Mouse (Mus musculus) stomach, postnatal 0 days (tissue): ENCODE results near the gene Ampd2. TPM values are rescaled to one million over a fixed set of nuclear protein-coding genes. Genes with fewer than 3 reads are reported as not detected.
A peak's percentile ranks its signal among the peaks of the same experiment; 100 is the strongest.

Experiments
- ATAC-seq: fragments of 200-750 bp; cut with Nextera tagmentation; 2 replicates; pipeline ENCODE4 v1.8.0; 2017; ENCODE audit not compliant: low FRiP score, low TSS enrichment
- DNase-seq: peaks from one replicate; pipeline ENCODE4 v3.0.0-alpha.2; 2016; ENCODE audit warnings: low spot score
- H3K27ac ChIP-seq: fragments of 300-500 bp; sonication (generic); replicated peaks from 2 replicates; pipeline ENCODE4 v1.5.1; 2014; ENCODE audit warnings: mild to moderate bottlenecking, control low read depth
- H3K27me3 ChIP-seq: fragments of 300-500 bp; sonication (generic); 2 replicates; pipeline ENCODE4 v1.6.1; 2014; ENCODE audit warnings: low read length; ENCODE audit not compliant: control insufficient read depth, insufficient read depth
- H3K36me3 ChIP-seq: fragments of 300-500 bp; sonication (generic); 2 replicates; pipeline ENCODE4 v1.6.1; 2014; ENCODE audit warnings: low read length, mixed read lengths; ENCODE audit not compliant: control insufficient read depth, insufficient read depth
- H3K4me1 ChIP-seq: fragments of 300-500 bp; sonication (generic); replicated peaks from 2 replicates; pipeline ENCODE4 v1.6.1; 2014; ENCODE audit warnings: antibody characterized with exemption; ENCODE audit not compliant: control insufficient read depth, insufficient read depth
- H3K4me2 ChIP-seq: fragments of 300-500 bp; sonication (generic); replicated peaks from 2 replicates; pipeline ENCODE4 v1.6.1; 2014; ENCODE audit warnings: low read depth, mild to moderate bottlenecking, control low read depth, moderate library complexity
- H3K4me3 ChIP-seq: fragments of 300-500 bp; sonication (generic); 2 replicates; pipeline ENCODE4 v1.5.1; 2014; ENCODE audit warnings: low read depth, low read length, control low read depth
- H3K9ac ChIP-seq: fragments of 300-500 bp; sonication (generic); 2 replicates; pipeline ENCODE4 v1.6.1; 2014; ENCODE audit warnings: mild to moderate bottlenecking, low read length, control low read depth, mixed read lengths
- H3K9me3 ChIP-seq: fragments of 300-500 bp; sonication (generic); 2 replicates; pipeline ENCODE4 v1.6.1; 2016; ENCODE audit warnings: low read length; ENCODE audit not compliant: control insufficient read depth
- CTCF ChIP-seq: IDR thresholded peaks from 2 replicates; pipeline ENCODE4 v1.5.1; 2016; ENCODE audit warnings: antibody characterized with exemption, low read depth, mild to moderate bottlenecking, moderate library complexity
- EP300 ChIP-seq: optimal IDR thresholded peaks from 2 replicates; pipeline ENCODE3; 2016; ENCODE audit warnings: antibody characterized with exemption
- WGBS: fragments of 180-500 bp; shearing (Covaris S2); extraction: QIAGEN DNeasy Blood & Tissue Kit; methylation state at CpG from one replicate; pipeline ENCODE4 v1.1.7; 2014; 5-methylcytosine and 5-hydroxymethylcytosine counted together
- polyA plus RNA-seq: library from polyadenylated mRNA; unstranded; fragments of >200 nt; fragmentation: Nextera tagmentation; extraction: Ambion mirVana; gene quantifications from 2 replicates; pipeline ENCODE4 v1.2.1, GENCODE M21; 2015

Ampd2 gene
- polyA plus RNA-seq: 20.2 and 20.7 TPM in 2 replicates

DNA sequence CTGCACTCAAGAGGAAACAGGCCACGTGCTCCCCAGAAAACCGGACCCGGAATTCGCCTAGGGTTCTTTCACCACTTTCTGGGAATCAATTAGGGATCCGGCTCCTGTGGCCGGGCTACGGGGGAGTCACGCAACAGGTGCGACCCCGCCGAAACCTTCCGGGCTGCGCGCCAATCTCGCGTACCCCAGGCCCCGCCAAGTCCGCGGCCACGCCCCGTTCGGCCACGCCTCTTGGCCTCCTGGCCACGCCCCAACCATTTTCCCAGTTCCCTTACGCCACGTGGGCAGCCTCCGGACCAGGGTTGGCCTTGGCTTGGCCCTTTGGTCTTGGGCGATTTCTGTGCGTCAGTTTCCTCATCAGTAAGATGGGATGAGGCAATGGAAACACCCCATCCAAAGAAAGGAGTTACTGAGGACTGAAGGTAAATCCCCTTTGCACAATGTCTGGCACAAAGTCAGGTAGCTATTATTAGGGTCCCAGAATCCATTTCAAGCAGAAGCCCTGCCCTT is at the start of gene Ampd2:
Gene Ampd2 (minus strand): TSS at position 182 of the 510 bp plus-strand sequence.
- peak within 1 kb of the TSS; percentile 100 for H3K4me2 ChIP-seq
- no peaks in the 10 kb centered on the region for H3K36me3 ChIP-seq
- H3K27me3 ChIP-seq: no peaks in the 10 kb centered on the region
- H3K9ac ChIP-seq: peak within 1 kb of the TSS; percentile 67
- H3K27ac ChIP-seq: peak within 1 kb of the TSS; percentile 93
- H3K9me3 ChIP-seq: no peaks in the 10 kb centered on the region
- H3K4me3 ChIP-seq: peak within 1 kb of the TSS; percentile 65
- DNase-seq (peak; percentile 83), ATAC-seq (peak; percentile 28; the same call in 1 of the 2 replicates)
- TF ChIP-seq CTCF (no peak), EP300 (no peak)
- WGBS: under 1% methylated on average over 29 of the region's 29 CpGs
- peaks cover 4% of the 10 kb centered on the region; the same call in 1 of the 2 replicates for H3K4me1 ChIP-seq

DNA sequence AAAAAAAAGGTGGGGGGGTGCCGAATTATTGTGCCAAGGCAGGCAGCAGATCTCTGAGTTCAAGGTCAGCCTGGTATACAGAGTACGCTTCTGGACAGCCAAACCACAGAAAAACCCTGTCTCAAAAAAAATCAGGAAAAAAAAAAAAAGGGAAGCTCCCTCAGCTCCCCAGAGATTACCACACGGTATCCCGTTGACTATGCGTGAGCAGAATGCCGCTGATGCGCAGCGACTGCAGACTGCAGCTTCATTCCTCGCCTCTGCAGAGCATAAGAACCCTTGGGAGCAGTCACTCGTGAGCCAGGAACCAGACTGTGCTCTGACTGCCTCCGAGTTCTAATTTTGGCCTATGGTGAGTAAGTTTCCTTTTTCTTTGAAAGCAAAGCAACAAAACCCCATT is 48.2 kb upstream of the Ampd2 start:
- ATAC-seq (no peak), DNase-seq (no peak)
- 80% methylated on average over 11 of the region's 11 CpGs for WGBS
- Histone ChIP-seq H3K4me3 (no peak overlapping the region), H3K4me1 (0 out of 2 replicates have a peak, but pooled peaks cover 2% of the 10 kb centered on the region), H3K4me2 (no peak overlapping the region), H3K27me3 (no peaks in the 10 kb centered on the region), H3K27ac (no peak overlapping the region), H3K36me3 (no peaks in the 10 kb centered on the region), H3K9me3 (no peaks in the 10 kb centered on the region), H3K9ac (no peak overlapping the region)
- TF ChIP-seq CTCF (no peak), EP300 (no peak)

DNA sequence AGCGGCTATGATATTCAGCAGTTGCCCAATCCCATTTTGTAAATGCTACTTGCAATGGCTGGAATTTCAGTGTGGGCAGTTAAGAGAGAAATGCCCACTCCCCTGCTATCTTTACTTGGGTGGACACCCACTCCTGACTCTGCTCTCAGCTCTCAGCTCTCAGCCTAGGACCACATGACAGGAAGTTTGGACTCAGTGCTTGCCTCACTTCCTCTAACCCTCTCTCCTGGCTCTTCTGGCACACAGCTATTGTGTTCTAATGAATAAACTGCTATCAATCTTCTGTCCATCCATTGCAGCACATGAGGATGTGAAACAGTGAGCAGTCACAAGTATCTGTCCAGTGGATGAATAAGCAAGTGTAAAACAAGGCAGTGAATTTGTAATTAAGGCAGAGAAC is 46.0 kb upstream of the Ampd2 start:
- H3K4me1 ChIP-seq: 0 out of 2 replicates have a peak, but pooled peaks cover 2% of the 10 kb centered on the region
- no peak overlapping the region for H3K4me3 ChIP-seq
- H3K9ac ChIP-seq: no peak overlapping the region
- 0 out of 2 replicates have a peak overlapping the region, but pooled peaks have one; percentile 49 for H3K27ac ChIP-seq
- no peak for ATAC-seq
- TF ChIP-seq CTCF: no peak
- H3K9me3 ChIP-seq: no peaks in the 10 kb centered on the region
- 83% methylated on average over 1 of the region's 1 CpGs for WGBS
- DNase-seq: no peak
- H3K27me3 ChIP-seq: no peaks in the 10 kb centered on the region
- H3K4me2 ChIP-seq: no peak overlapping the region
- no peaks in the 10 kb centered on the region for H3K36me3 ChIP-seq

DNA sequence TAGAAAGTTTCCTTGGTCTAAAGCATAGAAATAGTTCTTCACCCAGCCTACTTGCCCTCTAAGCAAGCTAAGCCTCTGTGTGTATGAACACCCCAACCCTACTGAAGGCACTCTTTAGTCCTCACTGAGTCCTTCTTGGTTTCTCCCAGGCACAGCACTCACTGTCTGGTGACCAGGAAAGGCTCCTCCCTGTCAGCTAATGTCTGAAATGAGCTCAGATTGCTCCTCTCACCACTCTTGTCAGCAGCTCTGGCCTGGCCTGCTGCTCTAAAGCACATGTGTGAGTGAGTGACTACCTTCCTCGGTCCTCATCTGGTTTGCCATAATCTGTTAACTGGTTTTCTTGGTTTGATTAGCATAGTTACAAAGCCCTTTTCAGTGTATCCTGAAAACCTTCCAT is 45.4 kb upstream of the Ampd2 start:
- DNase-seq (no peak), ATAC-seq (no peak)
- H3K36me3 ChIP-seq: no peaks in the 10 kb centered on the region
- H3K27ac ChIP-seq: 0 out of 2 replicates have a peak overlapping the region, but pooled peaks have one; percentile 49
- H3K4me2 ChIP-seq: no peak overlapping the region
- 76% methylated on average over 1 of the region's 1 CpGs for WGBS
- 0 out of 2 replicates have a peak, but pooled peaks cover 2% of the 10 kb centered on the region for H3K4me1 ChIP-seq
- H3K9ac ChIP-seq: no peak overlapping the region
- H3K4me3 ChIP-seq: no peak overlapping the region
- no peaks in the 10 kb centered on the region for H3K27me3 ChIP-seq
- H3K9me3 ChIP-seq: no peaks in the 10 kb centered on the region
- TF ChIP-seq CTCF (no peak), EP300 (no peak)

DNA sequence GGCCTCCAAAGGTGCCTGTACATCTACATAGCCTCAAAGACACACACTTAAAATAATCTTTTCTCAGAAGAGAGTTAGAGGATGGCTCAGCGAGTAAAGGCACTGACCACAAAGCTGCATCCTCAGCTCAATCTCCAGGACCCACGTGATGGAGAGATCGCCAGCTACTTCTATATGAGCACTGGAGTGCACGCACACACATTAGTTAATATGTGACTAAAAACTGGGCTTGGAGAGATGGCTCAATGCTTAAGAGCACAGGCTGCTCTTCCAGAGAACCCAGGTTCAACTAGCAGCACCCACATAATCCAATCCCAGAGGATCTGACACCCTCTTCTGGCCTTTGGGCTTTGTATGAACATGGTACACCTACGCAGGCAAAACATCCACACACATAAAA is 44.8 kb upstream of the Ampd2 start:
- ATAC-seq: peak; percentile 56; the same call in 1 of the 2 replicates
- Histone ChIP-seq H3K4me1 (0 out of 2 replicates have a peak, but pooled peaks cover 2% of the 10 kb centered on the region), H3K27ac (no peak overlapping the region), H3K36me3 (no peaks in the 10 kb centered on the region), H3K9me3 (no peaks in the 10 kb centered on the region), H3K9ac (no peak overlapping the region), H3K27me3 (no peaks in the 10 kb centered on the region), H3K4me3 (no peak overlapping the region), H3K4me2 (no peak overlapping the region)
- no peak for DNase-seq
- TF ChIP-seq CTCF: no peak
- no peak for TF ChIP-seq EP300
- 70% methylated on average over 5 of the region's 5 CpGs for WGBS

DNA sequence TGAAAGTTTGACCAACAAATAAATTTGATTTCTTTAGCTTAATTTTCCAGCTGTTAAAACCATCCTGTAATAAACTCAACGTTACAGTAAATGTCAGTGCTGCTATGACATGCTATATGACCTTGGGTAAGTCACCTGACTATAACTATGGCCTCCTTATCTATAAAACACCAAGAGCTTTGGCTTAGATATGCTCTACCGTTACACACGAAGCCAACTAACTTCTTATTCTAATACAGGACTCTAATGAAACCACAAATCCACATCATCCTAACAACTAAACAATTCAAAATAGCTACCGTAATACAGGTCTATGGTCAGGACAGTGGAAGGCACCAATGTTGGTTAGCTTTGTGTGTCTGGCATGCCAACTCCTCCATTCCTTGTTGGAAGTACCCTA is 43.4 kb upstream of the Ampd2 start:
- H3K36me3 ChIP-seq: no peaks in the 10 kb centered on the region
- no peak overlapping the region for H3K4me3 ChIP-seq
- no peaks in the 10 kb centered on the region for H3K27me3 ChIP-seq
- 81% methylated on average over 4 of the region's 4 CpGs for WGBS
- no peak for DNase-seq
- H3K4me2 ChIP-seq: no peak overlapping the region
- no peak overlapping the region for H3K27ac ChIP-seq
- H3K9me3 ChIP-seq: no peaks in the 10 kb centered on the region
- H3K9ac ChIP-seq: no peak overlapping the region
- no peak for ATAC-seq
- H3K4me1 ChIP-seq: 0 out of 2 replicates have a peak, but pooled peaks cover 2% of the 10 kb centered on the region
- TF ChIP-seq EP300 (no peak), CTCF (no peak)
